Mouse (Mus musculus) E14TG2a.4 (cell line): ENCODE data around the gene Evx1.

ENCODE experiments used
- CTCF ChIP-seq: conservative IDR thresholded peaks from 2 replicates; pipeline ENCODE4 v1.5.1; 2014; ENCODE audit warnings: low read length
- NANOG ChIP-seq: IDR thresholded peaks from 2 replicates; pipeline ENCODE4 v1.6.1; 2014; ENCODE audit warnings: borderline replicate concordance, low read length, mixed read lengths

DNA sequence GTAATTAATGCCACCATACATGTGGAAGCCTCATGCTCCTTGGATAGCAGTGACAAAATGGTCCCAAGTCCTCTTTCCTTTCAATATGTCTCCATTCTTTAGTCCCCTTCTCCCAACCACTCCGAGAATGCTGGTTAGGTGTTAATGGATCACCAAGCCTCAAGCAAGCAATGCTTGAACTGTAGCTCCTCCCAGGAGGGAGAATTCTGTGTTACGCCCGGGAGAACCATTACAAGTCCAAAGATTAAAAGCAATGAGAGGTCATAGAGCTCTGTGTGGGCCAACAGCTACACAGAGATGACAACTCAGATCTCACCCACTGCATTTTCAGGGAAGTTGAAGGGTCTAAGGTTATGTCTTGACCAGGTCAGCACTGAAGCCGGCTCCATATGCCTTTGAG is 14.8 kb upstream of the Evx1 start:
- TF ChIP-seq CTCF (no peak), NANOG (no peak)
